In genomic region chr2:94371093-94371492, GRCm38 (mm10) we compare ENCODE assay signal across 10 mouse cellular contexts. TPM values are rescaled to one million over a fixed set of nuclear protein-coding genes. Genes with fewer than 3 reads are reported as not detected.
DNase-seq lines count a peak whose midpoint lies in the region; ATAC-seq and TF ChIP-seq lines count a peak whose summit lies in the region.
"Had no signal": no experiment of that assay in that cellular context is flagged by ENCODE, and none has a peak within 500 bp of the region (broad histone marks: within the 10 kb centered on the region; RNA-seq: fewer than 3 reads in every experiment).

No protein-coding gene starts in this region.

- DNase-seq in 3T3-L1 (ENCODE audit: low read depth, low spot score), result peak; percentile 64
- DNase-seq in CD4-positive helper T cell, adult 2 months (ENCODE audit: low read depth, low spot score), result peak; percentile 19
- peak; percentile 9 for DNase-seq in embryo, embryonic 11.5 days (ENCODE audit: low read depth, low spot score)
- DNase-seq in liver, postnatal 0 days, result peak; percentile 30
- no peak for DNase-seq in cerebellum, adult 8-10 months

- H3K9me3 ChIP-seq in hindbrain, embryonic 16.5 days (ENCODE audit: control insufficient read depth, low read length), result no peaks in the 10 kb centered on the region
- no peaks in the 10 kb centered on the region for H3K9me3 ChIP-seq in hindbrain, embryonic 12.5 days (replicated peaks)
- H3K9me3 ChIP-seq in liver, postnatal 0 days (ENCODE audit: low read length), result no peaks in the 10 kb centered on the region
- H3K9me3 ChIP-seq in forebrain, embryonic 15.5 days, result no peaks in the 10 kb centered on the region
- H3K9me3 ChIP-seq: embryonic facial prominence, embryonic 12.5 days; neural tube, embryonic 13.5 days had no signal

- H3K36me3 ChIP-seq in hindbrain, embryonic 16.5 days (ENCODE audit: control insufficient read depth, insufficient read depth, low read length), result peaks cover 40% of the 10 kb centered on the region
- peaks cover 73% of the 10 kb centered on the region for H3K36me3 ChIP-seq in hindbrain, embryonic 12.5 days
- H3K36me3 ChIP-seq in liver, postnatal 0 days (replicated peaks; ENCODE audit: insufficient read depth, low read length), result peaks cover 63% of the 10 kb centered on the region
- H3K36me3 ChIP-seq in forebrain, embryonic 15.5 days, result peaks cover 78% of the 10 kb centered on the region

- no peak overlapping the region for H3K27ac ChIP-seq in hindbrain, embryonic 16.5 days (ENCODE audit: low read depth, low read length)
- no peak overlapping the region for H3K27ac ChIP-seq in hindbrain, embryonic 12.5 days
- H3K27ac ChIP-seq in liver, postnatal 0 days (ENCODE audit: low read depth), result no peak overlapping the region
- H3K27ac ChIP-seq in forebrain, embryonic 15.5 days (replicated peaks), result no peak overlapping the region
- H3K27ac ChIP-seq: embryonic facial prominence, embryonic 12.5 days; neural tube, embryonic 13.5 days had no signal

- ATAC-seq in hindbrain, embryonic 16.5 days, result peak; percentile 50; the same call in 1 of the 2 replicates
- no peak for ATAC-seq in hindbrain, embryonic 12.5 days (ENCODE audit: low FRiP score)
- ATAC-seq in liver, postnatal 0 days, result no peak
- ATAC-seq in forebrain, embryonic 15.5 days (replicated peaks), result no peak

- peak; percentile 56 for TF ChIP-seq CTCF in liver, postnatal 0 days (IDR thresholded peaks at IDR 0.05; ENCODE audit: low read depth)

- no peaks in the 10 kb centered on the region for H3K27me3 ChIP-seq in hindbrain, embryonic 16.5 days (replicated peaks; ENCODE audit: control insufficient read depth, insufficient read depth, low read length)
- H3K27me3 ChIP-seq in hindbrain, embryonic 12.5 days, result no peaks in the 10 kb centered on the region
- H3K27me3 ChIP-seq in liver, postnatal 0 days (ENCODE audit: insufficient read depth, low read length), result no peaks in the 10 kb centered on the region
- no peaks in the 10 kb centered on the region for H3K27me3 ChIP-seq in forebrain, embryonic 15.5 days
- H3K27me3 ChIP-seq: embryonic facial prominence, embryonic 12.5 days; neural tube, embryonic 13.5 days had no signal

- no peaks in the 10 kb centered on the region for H3K4me1 ChIP-seq in hindbrain, embryonic 16.5 days (ENCODE audit: control insufficient read depth, insufficient read depth, low read depth, low read length)
- no peaks in the 10 kb centered on the region for H3K4me1 ChIP-seq in hindbrain, embryonic 12.5 days
- H3K4me1 ChIP-seq in liver, postnatal 0 days (ENCODE audit: insufficient read depth), result no peaks in the 10 kb centered on the region
- no peaks in the 10 kb centered on the region for H3K4me1 ChIP-seq in forebrain, embryonic 15.5 days
- H3K4me1 ChIP-seq: embryonic facial prominence, embryonic 12.5 days; neural tube, embryonic 13.5 days had no signal

- no peak overlapping the region for H3K4me3 ChIP-seq in hindbrain, embryonic 16.5 days (ENCODE audit: low read length)
- no peak overlapping the region for H3K4me3 ChIP-seq in hindbrain, embryonic 12.5 days
- no peak overlapping the region for H3K4me3 ChIP-seq in liver, postnatal 0 days (ENCODE audit: low read depth, low read length)
- H3K4me3 ChIP-seq in forebrain, embryonic 15.5 days, result no peak overlapping the region
- H3K4me3 ChIP-seq: embryonic facial prominence, embryonic 12.5 days; neural tube, embryonic 13.5 days had no signal

- TF ChIP-seq EP300 in liver, postnatal 0 days (IDR thresholded peaks at IDR 0.05; ENCODE audit: low read depth), result no peak

- H3K4me2 ChIP-seq in hindbrain, embryonic 16.5 days (ENCODE audit: low read length), result no peak overlapping the region
- no peak overlapping the region for H3K4me2 ChIP-seq in hindbrain, embryonic 12.5 days (replicated peaks)
- no peak overlapping the region for H3K4me2 ChIP-seq in liver, postnatal 0 days (ENCODE audit: low read depth, low read length)
- no peak overlapping the region for H3K4me2 ChIP-seq in forebrain, embryonic 15.5 days (replicated peaks)
- H3K4me2 ChIP-seq: embryonic facial prominence, embryonic 12.5 days; neural tube, embryonic 13.5 days had no signal

- 79% methylated on average over 6 of the region's 6 CpGs for WGBS in hindbrain, embryonic 16.5 days
- WGBS in hindbrain, embryonic 12.5 days, result 85% methylated on average over 6 of the region's 6 CpGs
- 87% methylated on average over 6 of the region's 6 CpGs for WGBS in liver, postnatal 0 days (ENCODE audit: insufficient replicate concordance)
- WGBS in forebrain, embryonic 15.5 days, result 83% methylated on average over 6 of the region's 6 CpGs

- no peak overlapping the region for H3K9ac ChIP-seq in hindbrain, embryonic 16.5 days (ENCODE audit: low read depth, low read length)
- no peak overlapping the region for H3K9ac ChIP-seq in hindbrain, embryonic 12.5 days
- H3K9ac ChIP-seq in liver, postnatal 0 days (replicated peaks), result no peak overlapping the region
- H3K9ac ChIP-seq in forebrain, embryonic 15.5 days (replicated peaks), result no peak overlapping the region
- H3K9ac ChIP-seq: embryonic facial prominence, embryonic 12.5 days; neural tube, embryonic 13.5 days had no signal

RNA-seq across cellular contexts. Expression of gene Ttc17, which starts 35.4 kb away (rescaled TPM):
- polyA plus RNA-seq in hindbrain, embryonic 16.5 days (2015; fragmentation: Nextera tagmentation; extraction: Ambion mirVana), result 22.0 and 24.0 TPM in 2 replicates
- 18.3 and 20.1 TPM in 2 replicates for polyA plus RNA-seq in hindbrain, embryonic 12.5 days (2016; fragmentation: Nextera tagmentation; extraction: Ambion mirVana)
- 15.2 and 19.6 TPM in 2 replicates for polyA plus RNA-seq in liver, postnatal 0 days (2015; fragmentation: Nextera tagmentation; extraction: Ambion mirVana)
- polyA plus RNA-seq in forebrain, embryonic 15.5 days (2015; fragmentation: Nextera tagmentation; extraction: Ambion mirVana), result 20.7 and 23.2 TPM in 2 replicates
